Mouse (Mus musculus) kidney, adult 18-20 months (tissue): Measurements from ENCODE around the gene Mapk8ip3.
"Not testable (repeated sequence)": the region's sequence is repeated elsewhere in the genome, so short reads cannot be mapped to it uniquely, and the experiment has no call there.

Experiments used
- DNase-seq: peaks from one replicate; pipeline ENCODE4 v3.0.0; 2021

Gene Mapk8ip3

DNA sequence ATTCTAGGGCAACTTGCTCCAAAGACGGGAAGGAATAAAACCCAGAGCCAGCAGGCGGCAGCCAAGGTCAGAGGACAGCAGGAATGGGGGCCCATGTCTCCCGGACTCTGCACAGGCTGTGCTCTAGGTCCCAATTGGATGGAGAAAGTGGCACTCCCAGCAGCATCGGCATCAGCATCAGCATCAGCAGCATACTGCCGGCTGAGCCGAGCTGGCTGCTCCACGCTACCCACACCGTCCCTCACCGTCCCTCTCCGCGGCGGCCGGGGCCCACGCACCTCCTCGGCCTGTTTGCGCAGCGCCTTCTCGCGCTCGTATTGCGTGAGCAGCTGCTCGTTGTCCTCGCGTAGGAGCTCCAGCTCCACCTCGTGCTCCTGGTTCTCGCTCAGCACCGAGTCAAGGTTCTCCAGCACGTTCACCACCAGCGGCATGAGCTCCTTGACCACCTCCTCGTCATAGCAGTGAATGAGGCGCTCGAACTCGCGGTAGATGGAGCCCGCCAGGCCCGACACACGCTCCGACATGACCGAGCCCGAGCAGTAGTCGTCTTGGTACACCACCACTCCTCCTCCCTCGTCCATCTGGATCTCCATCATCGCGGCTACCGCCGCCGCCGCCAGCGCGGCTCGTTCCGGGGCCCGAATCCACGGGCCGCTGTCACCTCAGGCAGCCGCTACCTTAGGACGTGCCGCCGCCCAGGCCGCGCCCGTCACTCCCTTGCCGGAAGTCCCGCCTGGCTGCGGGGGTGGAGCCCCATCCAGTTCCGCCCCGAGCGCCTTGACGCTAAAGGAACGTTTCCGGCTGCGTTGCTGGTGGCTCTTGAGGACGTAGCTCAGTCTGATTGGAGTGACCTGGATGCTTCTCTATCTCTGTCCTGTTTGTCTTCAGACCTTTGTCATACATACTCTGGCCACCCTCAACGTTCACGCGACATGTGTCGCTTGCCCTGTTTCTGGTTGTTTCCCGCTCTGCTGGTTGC lies at the start of gene Mapk8ip3:
Mapk8ip3 (minus strand) TSS at position 719 of the 979 bp plus-strand sequence.
- DNase-seq, result peak; percentile 96

DNA sequence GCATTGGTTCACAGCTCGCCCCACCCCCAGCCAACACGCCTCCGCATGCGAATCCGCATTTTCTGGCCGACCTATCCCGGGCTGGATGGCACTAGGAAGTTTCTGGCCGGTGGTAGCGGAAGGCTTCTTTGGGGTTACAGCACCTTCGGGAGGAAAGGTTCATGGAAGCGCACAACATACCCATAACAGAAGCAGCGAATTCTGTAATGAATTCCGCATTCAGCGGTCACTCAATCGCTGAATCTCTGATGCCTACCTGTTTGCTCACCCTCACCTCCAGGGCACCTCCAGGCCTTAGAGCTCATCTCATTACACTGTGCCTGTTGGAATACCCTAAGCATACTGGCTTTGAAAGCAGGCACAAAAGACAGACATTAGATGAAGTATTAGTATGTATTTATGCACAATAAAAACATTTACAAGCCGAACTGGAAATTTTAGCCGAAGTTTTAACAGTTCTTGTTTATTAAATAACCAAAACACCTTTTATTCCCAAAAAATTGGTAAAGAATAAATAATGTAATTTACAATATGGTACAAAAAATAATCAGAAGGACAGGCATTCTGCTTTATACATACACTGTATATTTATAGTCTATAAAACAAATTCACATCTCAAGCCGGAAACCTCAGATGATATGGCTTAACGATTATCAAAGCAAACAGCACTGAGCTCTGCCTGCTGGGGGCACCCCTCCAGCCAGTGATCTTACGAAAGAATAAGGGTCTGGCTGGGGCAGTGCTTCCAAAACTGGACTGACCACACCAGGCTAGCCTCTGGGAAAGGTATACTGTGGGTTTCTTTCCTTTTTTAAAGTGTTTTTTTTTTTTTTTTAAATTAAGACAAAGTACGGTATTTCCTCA lies 24.3 kb upstream of the Mapk8ip3 start:
- DNase-seq, result no peak

DNA sequence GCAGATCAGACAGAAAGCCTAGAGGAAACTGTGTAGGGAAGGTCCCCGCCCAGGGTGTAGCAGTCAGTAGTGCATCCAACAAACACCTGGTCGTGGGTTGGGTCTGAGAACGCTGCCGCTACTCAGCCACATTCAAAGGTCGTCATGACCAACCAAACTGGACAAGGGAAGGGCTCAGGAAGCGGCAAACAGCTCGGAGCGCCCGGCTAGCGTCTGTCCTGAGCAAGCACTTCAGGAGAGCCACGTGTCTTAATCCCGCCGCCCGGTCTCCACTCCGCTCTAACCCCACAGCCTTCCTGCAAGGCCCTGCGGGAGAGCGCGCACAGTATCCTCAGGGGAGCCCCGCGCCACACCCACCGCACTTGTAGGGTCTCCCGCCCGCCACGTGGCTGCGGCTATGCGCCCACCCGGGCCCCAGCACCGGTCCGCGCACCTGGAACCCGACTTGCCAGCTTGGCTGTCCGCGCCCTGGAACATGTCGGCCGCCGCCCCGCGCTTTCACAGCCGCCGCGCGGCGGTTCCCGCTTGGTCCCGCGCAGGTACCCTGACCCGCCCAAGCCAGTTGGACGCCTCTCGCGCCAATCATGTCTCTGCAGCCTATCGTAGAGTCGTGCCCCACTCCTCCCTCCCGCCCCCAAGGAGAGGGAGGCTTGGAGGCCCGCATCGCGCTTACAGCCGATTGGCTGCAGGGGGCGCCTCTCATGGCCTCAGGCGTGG lies 23.5 kb upstream of the Mapk8ip3 start, which contains the start of gene Jpt2:
Jpt2 (minus strand) TSS at position 555 of the 717 bp plus-strand sequence.
- peak; percentile 98 for DNase-seq

DNA sequence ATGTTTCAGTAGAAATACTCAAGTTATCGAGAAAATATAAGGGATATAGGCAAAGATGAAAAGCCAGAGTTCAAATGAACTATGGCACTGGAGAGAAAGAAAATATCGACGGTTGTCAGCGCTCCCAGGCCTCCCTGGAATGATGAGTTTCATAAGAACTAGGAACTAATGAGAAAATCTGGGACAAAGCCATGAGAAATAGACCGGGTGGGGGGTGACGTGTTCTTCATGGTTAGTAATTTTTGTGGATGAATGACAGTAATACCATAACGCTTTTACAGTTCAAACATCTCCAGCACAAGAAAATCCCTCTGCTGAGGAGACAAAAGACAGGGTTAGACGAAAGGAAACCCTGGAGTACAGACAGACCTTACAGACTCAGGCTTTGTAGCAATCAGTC lies 22.6 kb upstream of the Mapk8ip3 start:
- DNase-seq, result no peak

DNA sequence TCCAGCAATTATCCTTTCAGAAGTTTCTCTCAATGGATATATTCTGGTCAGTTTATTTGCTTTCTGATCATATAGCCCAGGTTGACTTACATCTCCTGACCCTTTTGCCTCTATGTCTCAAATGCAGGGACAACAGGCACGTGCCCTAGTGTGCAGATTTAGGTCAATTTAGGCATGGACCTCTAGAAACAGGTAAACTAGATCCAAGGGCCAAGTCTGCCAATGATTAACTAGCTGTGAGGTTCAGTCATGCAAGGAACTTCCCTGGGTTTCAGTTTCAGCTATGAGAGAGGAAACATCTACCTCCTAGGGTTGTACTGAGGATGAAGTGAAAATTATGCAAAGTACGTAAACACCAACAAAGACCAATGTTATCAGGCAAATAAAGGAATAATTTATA lies 16.5 kb upstream of the Mapk8ip3 start:
- DNase-seq, result peak; percentile 66

DNA sequence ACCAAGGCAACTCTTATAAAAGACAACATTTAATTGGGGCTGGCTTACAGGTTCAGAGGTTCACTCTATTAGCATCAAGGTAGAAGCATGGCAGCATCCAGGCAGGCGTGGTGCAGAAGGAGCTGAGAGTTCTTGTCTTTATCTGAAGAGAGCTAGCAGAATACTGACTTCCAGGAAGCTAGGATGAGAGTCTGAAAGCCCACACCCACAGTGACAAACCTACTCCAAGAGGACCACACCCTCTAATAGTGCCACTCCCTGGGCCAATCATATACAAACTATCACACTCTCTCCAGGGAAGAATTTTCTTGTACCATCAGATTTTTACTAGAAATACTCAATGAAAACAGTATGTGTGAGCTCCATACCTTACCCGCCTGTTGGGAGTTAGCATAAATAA lies 13.9 kb upstream of the Mapk8ip3 start:
- DNase-seq, result no peak

DNA sequence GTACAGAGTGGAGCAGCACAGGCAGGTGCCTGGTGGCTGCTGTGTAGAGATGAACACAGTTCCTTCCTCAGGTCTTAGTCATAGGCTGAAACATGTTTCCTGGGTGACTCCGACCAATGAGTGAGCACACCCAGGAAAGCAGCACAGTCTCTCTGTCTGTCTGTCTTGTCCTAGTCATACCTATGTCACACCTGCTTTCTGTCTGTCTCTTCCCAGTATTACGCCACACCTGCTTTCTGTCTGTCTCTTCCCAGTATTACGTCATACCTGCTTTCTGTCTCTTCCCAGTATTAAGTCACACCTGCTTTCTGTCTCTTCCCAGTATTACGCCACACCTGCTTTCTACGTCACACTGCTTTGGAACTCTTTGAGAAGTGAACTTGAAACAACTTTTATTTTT lies 11.4 kb upstream of the Mapk8ip3 start:
- no peak for DNase-seq

DNA sequence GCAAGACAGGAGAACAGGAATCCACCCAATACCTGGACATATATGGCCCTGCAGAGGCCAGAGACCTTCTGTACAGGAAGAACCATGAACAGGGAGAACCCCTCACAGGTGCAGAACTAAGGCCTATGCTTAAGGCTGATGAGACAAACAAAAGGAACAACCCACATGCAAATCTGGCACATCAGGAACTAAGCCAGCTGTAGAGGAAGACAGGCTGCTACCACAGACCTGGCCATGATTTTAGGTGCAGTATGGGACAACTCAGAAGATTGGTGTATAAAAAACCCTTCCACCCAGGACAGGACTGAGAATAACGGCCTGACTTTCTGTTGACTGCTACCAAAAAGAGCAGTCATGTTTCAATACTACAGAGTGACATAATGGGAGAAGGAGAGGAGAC lies 6.8 kb upstream of the Mapk8ip3 start:
- DNase-seq, result not testable (repeated sequence)

DNA sequence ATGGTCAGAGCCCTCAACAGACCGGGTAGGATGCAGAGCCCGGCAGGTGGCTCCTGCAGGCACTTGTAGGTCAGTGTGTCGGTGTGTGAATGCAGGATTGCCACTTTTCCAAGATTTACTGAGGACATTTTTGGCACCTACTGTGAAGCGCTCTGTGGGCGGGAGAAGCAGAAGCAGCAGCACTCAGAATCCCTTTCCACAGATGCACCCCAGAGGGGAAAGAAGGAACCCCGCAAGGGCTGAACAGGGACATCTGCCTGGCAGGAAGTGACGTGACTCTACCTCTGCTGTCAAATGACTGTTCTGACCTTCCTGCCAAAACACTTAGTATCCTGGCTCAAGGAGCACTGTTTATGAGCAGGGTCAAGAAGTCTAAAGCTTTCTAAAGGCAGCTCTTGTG lies 6.3 kb upstream of the Mapk8ip3 start:
- no peak for DNase-seq

DNA sequence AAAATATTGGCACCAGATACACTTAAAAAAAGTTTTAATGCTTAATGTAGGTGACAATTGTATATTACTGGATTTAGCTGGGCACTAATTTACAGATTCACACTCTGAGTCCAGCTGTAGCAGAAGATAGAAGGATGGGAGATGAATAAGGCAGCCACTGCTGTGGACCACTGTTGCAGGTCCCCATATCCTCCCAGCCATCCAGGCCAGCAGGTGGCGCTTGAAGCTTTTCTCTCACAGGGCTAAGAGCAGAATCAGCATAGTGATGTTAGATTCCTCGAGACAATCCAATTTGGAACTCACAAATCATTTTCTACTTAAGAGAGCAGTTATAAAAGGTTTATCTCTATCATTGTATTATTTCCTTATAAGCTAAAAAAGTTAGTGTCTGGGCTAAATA lies 5.7 kb upstream of the Mapk8ip3 start:
- peak; percentile 70 for DNase-seq

DNA sequence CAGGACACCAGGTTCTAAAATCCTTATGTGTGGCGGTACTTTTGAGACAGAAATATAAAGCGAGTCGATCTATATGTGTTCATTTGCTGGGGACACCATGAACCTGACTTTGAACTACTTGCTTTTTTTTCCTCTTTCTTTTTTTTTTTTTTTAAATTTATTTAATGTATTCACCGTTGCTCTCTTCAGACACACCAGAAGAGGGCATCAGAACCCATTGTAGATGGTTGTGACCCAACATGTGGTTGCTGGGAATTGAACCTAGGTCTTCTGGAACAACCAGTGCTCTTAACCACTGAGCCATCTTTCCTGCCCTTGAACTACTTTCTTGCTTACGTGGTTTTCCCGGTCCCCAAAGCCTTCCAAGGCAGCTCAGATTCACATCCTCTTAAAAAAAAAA lies 489 bp upstream of the Mapk8ip3 start:
- no peak for DNase-seq

DNA sequence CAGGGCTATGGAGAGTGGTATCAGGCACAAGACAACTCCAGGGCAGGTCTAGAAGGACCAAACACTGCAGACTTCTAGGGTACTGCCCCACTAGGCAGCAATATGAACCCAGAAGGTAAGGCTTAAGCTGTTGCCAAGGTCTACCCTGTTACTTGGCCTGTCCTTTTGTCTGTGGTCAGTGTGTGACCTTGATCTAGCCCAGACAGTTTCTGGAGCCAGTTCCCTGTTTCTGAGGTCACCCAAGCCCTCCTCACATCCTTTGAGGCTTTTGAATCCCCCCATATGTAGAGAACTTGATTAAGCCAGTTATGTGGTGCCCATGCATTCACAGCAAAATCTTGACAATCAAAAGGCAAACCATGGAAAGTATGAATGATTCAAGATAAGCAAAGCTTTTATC lies 1.1 kb downstream of the Mapk8ip3 start:
- DNase-seq, result no peak

DNA sequence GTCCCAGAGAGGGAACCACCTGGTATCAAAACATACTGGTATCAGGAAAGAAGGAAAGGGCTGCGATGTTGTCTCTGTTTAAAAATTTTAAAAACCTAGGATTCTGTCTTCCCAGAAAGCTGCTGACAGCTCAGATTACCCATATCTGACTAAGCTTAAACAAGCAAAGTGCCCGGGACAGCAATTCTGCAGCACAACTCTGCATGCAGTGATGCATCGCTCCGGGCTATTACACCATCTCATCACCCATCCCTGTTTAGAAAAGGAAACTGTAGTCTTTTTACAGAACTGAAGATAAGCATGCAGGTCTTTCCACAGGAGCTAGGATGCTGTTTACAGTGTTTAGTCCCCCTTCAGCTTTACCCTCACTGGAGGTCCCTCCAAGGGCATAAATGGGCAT lies 1.9 kb downstream of the Mapk8ip3 start:
- DNase-seq, result no peak

DNA sequence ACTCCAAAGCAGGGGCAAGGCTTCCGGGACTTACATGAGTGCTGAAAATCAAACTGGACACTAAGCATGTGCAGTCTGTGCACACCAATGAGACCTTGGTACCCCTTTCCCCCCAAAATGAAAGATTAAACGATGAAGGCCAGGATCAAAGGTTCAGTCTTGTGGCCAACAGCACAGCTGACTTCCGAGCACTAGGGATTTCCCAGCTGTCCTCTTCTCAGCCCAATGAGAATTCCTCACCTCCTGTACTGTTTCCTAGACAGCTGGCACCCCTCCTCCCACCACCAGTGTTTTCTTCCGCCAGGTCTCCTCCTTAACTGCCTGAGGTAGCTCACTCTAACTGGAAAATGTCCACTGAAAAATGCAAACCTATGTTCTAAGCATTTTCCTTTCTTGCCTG lies 3.6 kb downstream of the Mapk8ip3 start:
- DNase-seq, result no peak

DNA sequence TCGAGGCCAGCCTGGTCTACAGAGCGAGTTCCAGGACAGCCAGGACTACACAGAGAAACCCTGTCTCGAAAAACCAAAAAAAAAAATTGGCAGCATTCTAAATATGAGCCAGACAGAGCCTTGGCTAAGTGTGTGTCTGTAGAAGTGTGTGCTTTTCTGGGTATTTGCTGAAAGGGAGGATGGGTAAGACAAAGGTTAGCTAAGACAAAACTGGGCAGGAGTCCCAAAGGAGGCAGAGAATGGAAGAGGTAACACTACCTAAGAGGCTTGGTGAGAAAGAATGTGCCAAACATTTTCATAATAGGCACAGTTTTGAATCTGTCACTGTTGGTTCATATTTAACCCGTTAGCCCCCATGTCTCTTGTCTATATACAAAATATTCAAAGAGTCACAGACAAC lies 4.3 kb downstream of the Mapk8ip3 start:
- no peak for DNase-seq

DNA sequence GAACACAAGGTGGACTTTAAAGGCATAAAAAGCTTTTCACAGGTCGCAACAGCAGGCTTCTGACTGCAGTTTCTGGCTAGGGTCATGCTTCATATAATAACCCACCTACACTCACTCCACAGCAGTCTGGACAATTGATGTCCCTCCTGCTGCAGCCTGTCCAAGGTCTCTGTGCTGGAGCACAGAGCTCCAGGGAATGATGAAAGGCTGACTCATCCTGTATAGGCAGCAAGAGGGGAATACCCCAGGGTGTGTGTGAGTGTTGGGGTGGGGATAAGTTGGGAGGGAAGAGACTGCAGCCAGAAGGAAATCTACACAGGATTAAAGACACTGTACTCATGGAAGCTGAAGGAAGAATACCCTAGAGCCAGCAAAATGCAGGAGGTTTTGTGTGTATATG lies 7.3 kb downstream of the Mapk8ip3 start:
- no peak for DNase-seq

DNA sequence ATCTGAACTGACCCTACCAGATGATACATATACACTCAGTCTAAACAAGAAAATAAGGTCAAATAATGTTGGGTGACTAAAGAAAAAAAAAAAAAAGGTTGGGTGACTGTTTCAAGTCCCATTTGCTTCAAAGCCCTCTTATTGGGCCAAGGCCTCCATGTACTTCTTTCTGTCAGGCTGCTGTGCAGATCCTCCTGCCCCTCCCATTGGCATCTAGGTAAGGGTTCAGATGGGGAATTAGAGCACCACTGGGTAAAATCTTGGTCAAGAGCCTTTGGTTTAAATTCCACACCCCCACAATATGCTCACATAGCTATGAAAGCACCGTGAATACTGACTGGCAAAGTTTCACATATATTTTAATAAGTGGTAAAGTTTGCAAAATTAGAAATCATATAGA lies 13.5 kb downstream of the Mapk8ip3 start:
- DNase-seq, result no peak

DNA sequence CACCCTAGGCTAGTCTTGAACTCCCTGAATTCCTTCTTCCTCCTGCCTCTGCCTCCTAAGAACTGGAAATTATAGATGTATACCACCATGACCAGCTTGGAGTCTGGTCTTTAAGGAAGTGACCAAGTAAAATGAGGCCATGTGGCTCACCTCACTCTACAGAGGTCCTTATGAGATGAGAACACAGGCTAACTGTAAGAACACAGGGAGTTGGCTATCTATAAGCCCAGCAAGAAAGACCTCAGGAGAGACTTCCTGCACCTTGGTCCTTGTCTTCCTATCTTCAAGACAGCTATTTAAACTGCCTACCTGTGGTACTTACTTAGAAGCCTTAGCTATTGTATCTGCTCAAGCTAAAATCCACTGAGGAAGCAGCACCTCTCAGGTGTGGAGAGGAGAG lies 22.8 kb downstream of the Mapk8ip3 start:
- no peak for DNase-seq

DNA sequence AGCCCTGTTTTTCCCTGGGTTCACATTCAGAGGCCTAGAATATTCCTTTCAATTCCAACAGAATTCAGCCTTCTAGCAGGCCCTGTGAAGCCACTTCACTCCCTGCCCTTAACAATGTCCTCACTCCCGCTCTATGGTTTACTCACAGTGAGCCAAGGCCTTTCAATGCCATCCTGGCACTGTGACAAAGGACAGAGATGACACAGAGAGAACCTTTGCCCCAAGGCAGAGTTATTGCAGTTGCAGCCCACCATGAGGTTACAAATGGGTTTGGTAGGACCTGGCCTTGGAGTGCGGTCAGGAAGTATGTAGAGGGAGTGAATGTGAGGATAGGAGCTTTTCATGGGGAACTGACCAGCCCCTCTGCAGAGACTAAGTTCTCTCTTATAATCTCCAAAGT lies 29.2 kb downstream of the Mapk8ip3 start:
- DNase-seq, result no peak

DNA sequence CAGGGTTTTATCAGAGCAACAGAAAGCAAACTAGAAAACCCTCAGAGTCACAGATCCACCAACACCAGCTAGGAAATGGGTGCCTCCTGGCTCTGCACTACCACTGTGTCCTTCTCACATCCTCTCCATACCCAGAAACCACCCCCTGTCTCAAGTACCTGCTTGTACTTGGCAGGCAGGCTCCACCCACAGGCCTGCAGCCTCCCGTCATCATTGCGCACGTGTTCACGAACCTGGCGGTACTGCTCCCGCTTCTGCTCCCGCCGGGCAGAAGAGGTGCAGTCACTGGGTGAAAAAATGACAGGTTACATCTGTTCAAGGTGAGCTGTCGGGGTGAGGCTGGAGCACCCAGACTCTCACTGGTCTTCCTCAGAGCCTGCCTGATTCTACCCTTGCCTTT lies 33.0 kb downstream of the Mapk8ip3 start:
- no peak for DNase-seq

DNA sequence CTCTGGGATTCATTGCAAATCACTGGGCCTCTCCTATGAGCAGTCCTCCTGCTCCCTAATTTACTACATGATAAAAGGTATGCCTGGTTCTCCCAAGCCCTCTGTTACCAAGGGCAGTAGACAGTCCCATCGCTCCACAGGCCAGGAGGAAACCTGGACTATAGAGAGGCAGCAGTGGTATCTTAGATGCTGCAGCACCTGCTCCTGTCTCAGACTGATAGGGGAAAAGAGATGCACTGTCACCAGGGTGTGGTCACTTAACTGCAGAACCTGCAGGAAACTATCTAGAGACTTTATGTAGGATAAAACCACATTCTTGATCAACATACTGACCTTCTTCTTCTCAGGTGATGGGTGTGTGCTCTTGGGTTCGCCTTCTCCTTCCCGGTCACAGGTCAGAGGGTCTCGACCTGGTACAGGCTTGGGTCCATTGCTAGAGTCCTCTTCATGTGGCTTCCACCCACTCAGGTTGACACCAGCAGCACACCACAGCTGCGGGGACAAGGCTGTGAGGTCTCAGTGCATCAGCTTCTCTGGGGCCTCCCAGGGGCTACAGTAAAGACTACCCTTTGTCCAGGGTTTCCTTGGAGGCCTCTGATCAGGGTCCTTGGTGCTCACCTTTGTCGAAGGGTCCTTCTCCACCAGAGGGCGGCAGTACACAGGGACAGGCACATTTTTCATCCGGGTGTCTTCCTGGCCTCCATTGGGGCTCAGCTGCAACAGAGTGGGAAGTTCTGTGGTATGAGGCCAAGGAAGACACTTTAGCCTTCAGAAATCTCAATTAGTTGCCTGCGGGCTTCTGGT lies 33.9 kb downstream of the Mapk8ip3 start:
- DNase-seq, result peak; percentile 53

DNA sequence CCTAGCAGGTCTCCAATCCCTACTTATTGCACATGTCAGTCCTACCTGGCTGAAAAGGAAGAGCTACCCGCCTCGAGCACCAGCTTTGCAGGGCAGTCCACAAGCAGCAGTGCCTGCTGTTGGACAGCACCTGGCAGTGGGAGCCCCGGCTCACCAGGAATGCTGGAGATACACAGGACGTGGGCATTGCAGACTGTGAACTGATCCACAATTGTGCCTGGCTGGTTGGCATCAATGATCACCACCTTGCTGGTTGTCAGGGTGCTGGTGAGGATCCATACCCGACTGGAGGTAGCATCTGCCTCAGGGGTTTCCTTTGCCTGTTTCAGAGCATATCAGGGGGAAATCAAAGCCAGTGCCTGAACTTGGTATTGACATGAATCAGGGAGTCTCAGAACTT lies 34.7 kb downstream of the Mapk8ip3 start:
- no peak for DNase-seq
